Mouse (Mus musculus) forebrain, embryonic 16.5 days (tissue): ENCODE results near the gene C2cd5. TPM values are rescaled to one million over a fixed set of nuclear protein-coding genes. Genes with fewer than 3 reads are reported as not detected.
"Not testable (repeated sequence)": the region's sequence is repeated elsewhere in the genome, so short reads cannot be mapped to it uniquely, and the experiment has no call there.

Source experiments
- ATAC-seq: fragments of 200-750 bp; cut with Nextera tagmentation; 2 replicates; pipeline ENCODE4 v1.8.0; 2017; ENCODE audit warnings: mild to moderate bottlenecking, moderate library complexity
- H3K27ac ChIP-seq: fragments of 300-500 bp; sonication (generic); 2 replicates; pipeline ENCODE4 v1.5.1; 2014; ENCODE audit warnings: low read length, control low read depth
- H3K27me3 ChIP-seq: fragments of 300-500 bp; sonication (generic); replicated peaks from 2 replicates; pipeline ENCODE4 v1.6.1; 2014; ENCODE audit warnings: low read length; ENCODE audit not compliant: control insufficient read depth, insufficient read depth
- H3K36me3 ChIP-seq: fragments of 300-500 bp; sonication (generic); 2 replicates; pipeline ENCODE4 v1.6.1; 2014; ENCODE audit not compliant: control insufficient read depth, insufficient read depth
- H3K4me1 ChIP-seq: fragments of 300-500 bp; sonication (generic); replicated peaks from 2 replicates; pipeline ENCODE4 v1.6.1; 2014; ENCODE audit warnings: low read length; ENCODE audit not compliant: control insufficient read depth, insufficient read depth
- H3K4me2 ChIP-seq: fragments of 300-500 bp; sonication (generic); 2 replicates; pipeline ENCODE4 v1.6.1; 2014; ENCODE audit warnings: mild to moderate bottlenecking, low read length, control low read depth
- H3K4me3 ChIP-seq: fragments of 300-500 bp; sonication (generic); replicated peaks from 2 replicates; pipeline ENCODE4 v1.5.1; 2014; ENCODE audit warnings: mild to moderate bottlenecking, low read length, control low read depth
- H3K9ac ChIP-seq: fragments of 300-500 bp; sonication (generic); replicated peaks from 2 replicates; pipeline ENCODE4 v1.6.1; 2014; ENCODE audit warnings: low read depth, low read length, control low read depth
- H3K9me3 ChIP-seq: fragments of 300-500 bp; sonication (generic); 2 replicates; pipeline ENCODE4 v1.6.1; 2016; ENCODE audit warnings: low read length; ENCODE audit not compliant: control insufficient read depth
- WGBS: fragments of 180-500 bp; shearing (Covaris S2); extraction: QIAGEN DNeasy Blood & Tissue Kit; methylation state at CpG from one replicate; pipeline ENCODE4 v1.1.7; 2014; 5-methylcytosine and 5-hydroxymethylcytosine counted together
- polyA plus RNA-seq: library from polyadenylated mRNA; unstranded; fragments of >200 nt; fragmentation: Nextera tagmentation; extraction: Ambion mirVana; gene quantifications from 2 replicates; pipeline ENCODE4 v1.2.1, GENCODE M21; 2015

Gene C2cd5
- polyA plus RNA-seq, 1 experiment from 2014 or later = 53.4 TPM

DNA sequence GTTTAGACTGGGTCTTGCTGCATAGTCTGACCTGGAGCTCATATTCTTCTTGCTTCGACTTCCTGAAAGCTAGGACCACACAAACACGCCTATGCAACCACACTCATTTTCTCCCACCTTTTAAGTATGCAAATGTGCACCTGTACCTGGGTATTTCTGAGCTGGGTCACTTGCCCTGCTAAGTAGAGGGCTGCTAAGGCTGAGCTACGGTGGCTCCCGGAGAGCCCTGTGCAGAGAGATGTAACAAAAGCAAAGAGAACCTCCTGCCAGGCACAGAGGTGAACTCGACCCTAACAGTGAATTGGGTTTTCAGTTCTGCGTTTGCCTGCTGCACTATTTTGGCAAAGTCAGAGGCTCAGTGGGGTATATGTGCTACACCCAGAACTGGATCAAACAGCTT lies 112.3 kb downstream of the C2cd5 start:
- H3K9ac ChIP-seq = no peak overlapping the region
- H3K27ac ChIP-seq = no peak overlapping the region
- H3K4me1 ChIP-seq = no peaks in the 10 kb centered on the region
- 68% methylated on average over 6 of the region's 6 CpGs for WGBS
- peaks cover 6% of the 10 kb centered on the region; the same call in 1 of the 2 replicates for H3K27me3 ChIP-seq
- no peak overlapping the region for H3K4me2 ChIP-seq
- H3K9me3 ChIP-seq = no peaks in the 10 kb centered on the region
- ATAC-seq = no peak
- H3K4me3 ChIP-seq = no peak overlapping the region
- no peaks in the 10 kb centered on the region for H3K36me3 ChIP-seq

DNA sequence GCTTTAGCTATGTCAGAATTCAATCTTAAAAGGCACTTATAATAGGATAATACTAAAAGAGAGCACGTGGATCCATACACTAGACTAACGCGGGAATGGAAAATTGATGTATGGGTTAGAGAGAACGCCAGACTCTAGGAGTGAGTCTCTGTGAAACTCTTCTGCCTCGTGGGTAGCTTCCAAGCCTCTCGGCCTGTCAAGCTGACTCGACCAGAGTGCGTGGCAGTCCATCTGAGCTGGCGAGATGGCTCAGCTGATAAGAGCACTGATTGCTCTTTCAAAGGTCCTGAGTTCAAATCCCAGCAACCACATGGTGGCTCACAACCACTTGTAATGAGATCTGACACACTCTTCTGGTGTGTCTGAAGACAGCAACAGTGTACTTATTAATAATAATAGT lies 113.2 kb downstream of the C2cd5 start:
- not testable (repeated sequence) for H3K4me2 ChIP-seq, H3K27ac ChIP-seq, H3K4me3 ChIP-seq, H3K27me3 ChIP-seq, H3K9me3 ChIP-seq, H3K4me1 ChIP-seq, ATAC-seq, H3K9ac ChIP-seq, H3K36me3 ChIP-seq
- WGBS = 92% methylated on average over 9 of the region's 9 CpGs

DNA sequence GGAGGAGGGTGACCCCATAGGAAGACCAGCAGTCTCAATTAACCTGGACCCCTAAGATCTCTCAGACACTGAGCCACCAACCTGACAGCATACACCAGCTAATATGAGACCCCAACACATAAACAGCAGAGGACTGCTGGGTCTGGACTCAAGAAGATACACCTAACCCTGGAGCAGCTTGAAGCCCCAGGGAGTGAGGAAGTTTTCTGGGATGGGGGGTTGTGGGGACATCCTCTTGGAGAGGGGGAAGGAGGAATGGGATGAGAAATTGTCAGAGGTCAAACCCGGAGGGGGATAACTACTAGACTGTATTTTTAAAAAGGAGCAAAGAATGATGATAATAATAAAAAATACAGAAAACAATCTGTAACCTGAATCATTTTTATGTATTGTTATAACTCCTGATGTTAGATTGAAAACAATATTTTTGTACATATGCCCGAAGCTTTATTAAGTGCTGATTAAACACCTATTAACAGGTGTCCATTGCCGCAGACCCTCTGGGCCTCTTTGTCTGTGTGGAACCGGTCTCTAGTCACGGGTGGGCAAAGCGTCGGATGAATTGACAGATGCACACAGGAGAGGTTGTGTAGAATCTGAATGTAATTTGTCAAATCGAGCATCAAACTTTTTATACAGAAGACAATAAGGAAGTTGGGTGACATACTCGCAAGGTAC lies 114.2 kb downstream of the C2cd5 start:
- not testable (repeated sequence) for H3K27me3 ChIP-seq, H3K36me3 ChIP-seq, H3K4me3 ChIP-seq, H3K9ac ChIP-seq, H3K27ac ChIP-seq, H3K4me1 ChIP-seq, H3K9me3 ChIP-seq, ATAC-seq, H3K4me2 ChIP-seq
- WGBS = 89% methylated on average over 9 of the region's 9 CpGs

DNA sequence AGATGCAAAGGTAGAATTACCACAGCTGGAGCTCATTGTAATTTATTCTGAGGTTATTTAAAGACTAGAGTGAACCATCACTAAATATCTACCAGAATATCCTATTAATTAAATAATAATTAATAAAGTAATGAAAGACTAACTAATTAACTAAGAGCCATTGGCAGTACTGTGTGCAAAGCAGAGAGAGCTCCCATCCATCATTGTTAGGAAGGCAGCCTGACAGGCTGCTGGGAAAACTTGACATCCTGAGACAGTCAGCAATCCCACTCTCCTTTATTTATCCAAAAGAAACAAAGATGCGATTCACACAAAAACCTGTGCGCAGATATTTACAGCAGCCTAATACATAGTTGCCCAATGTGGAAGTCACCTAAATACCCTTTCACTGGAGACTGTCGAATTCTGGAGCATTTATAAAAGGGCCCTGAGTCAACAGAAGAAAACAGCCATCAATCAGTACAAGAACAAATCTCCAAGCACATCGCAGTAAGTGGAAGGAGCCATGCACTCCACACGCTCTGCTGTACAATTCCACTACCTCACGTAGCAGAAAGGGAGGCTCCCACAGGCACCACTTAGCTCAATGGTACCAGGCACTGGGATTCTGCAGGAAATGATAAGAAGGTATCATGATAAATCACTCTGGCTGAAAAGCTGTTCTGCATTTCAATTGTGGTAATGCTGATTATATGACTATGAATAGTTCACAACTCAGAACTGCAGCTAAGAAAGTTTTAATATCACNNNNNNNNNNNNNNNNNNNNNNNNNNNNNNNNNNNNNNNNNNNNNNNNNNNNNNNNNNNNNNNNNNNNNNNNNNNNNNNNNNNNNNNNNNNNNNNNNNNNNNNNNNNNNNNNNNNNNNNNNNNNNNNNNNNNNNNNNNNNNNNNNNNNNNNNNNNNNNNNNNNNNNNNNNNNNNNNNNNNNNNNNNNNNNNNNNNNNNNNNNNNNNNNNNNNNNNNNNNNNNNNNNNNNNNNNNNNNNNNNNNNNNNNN lies 120.0 kb downstream of the C2cd5 start:
- ATAC-seq = peak; percentile 43
- Histone ChIP-seq H3K36me3 (no peaks in the 10 kb centered on the region), H3K27ac (no peak overlapping the region), H3K4me3 (no peak overlapping the region), H3K4me1 (no peaks in the 10 kb centered on the region), H3K9me3 (no peaks in the 10 kb centered on the region), H3K4me2 (no peak overlapping the region), H3K27me3 (no peaks in the 10 kb centered on the region), H3K9ac (no peak overlapping the region)
- 42% methylated on average over 6 of the region's 6 CpGs for WGBS

DNA sequence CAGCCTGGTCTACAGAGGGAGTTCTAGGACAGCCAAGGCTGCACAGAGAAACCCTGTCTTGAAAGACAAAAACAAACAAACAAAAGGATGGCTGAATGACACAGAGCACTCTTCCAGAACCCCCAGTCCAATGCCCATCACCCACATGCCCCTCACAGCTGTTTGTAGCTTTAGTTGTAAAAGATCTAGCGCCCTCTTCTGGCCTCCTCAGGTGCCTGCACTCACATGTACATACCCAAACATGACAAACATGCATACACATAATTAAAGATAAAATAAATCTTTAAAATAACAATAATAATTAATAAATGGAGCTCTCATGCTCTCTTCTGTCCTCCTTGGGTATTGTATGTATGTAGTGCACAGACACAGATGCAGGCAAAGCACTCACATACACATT lies 122.7 kb downstream of the C2cd5 start:
- H3K4me2 ChIP-seq = no peak overlapping the region
- H3K36me3 ChIP-seq = no peaks in the 10 kb centered on the region
- no peaks in the 10 kb centered on the region for H3K27me3 ChIP-seq
- H3K27ac ChIP-seq = no peak overlapping the region
- H3K4me3 ChIP-seq = no peak overlapping the region
- no peaks in the 10 kb centered on the region for H3K4me1 ChIP-seq
- H3K9ac ChIP-seq = no peak overlapping the region
- WGBS = 43% methylated on average over 1 of the region's 1 CpGs
- no peaks in the 10 kb centered on the region for H3K9me3 ChIP-seq
- no peak for ATAC-seq

DNA sequence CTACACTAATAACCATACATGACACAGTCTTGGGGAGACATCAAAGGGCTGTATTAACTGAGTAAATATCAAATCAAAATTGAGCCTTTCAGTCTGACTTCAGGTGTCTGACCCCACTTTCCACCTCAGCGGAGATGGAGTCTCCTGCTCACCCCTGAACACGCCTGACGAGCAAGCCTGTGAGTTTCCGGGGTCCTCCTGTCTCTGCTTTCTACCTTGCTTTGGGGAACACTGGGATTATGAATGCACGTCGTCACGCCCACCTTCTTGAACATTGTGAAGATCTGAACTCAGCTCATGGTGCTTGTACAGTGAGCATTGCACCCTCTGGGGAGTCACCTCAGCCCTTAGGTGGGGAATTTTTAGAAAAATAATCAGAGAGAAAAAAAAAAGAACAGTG lies 126.7 kb downstream of the C2cd5 start:
- H3K36me3 ChIP-seq = no peaks in the 10 kb centered on the region
- no peak overlapping the region for H3K9ac ChIP-seq
- no peaks in the 10 kb centered on the region for H3K27me3 ChIP-seq
- H3K4me3 ChIP-seq = no peak overlapping the region
- no peaks in the 10 kb centered on the region for H3K9me3 ChIP-seq
- no peak overlapping the region for H3K4me2 ChIP-seq
- 93% methylated on average over 7 of the region's 7 CpGs for WGBS
- no peak for ATAC-seq
- H3K4me1 ChIP-seq = no peaks in the 10 kb centered on the region
- H3K27ac ChIP-seq = no peak overlapping the region

DNA sequence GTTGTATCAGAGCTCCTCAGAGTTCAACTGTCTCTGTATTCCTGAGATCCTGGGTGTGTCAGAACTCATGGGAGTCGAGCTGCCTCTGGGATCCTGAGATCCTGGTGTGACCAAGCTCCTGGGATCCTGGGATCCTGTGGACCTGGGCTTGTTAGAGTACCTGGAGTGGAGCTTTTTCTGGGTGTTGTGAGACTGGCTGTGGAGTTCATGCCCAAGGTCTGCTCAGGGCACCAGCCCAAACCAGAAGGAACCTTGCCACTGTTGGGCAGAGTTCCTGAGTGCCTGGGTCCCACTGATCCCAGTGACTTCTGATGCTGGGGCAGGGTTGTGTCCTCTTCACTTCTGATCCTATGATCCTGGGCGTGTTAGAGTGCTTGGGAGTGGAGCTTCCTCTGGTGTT lies 127.7 kb downstream of the C2cd5 start:
- Histone ChIP-seq H3K36me3 (no peaks in the 10 kb centered on the region), H3K27me3 (no peaks in the 10 kb centered on the region), H3K4me1 (no peaks in the 10 kb centered on the region), H3K4me3 (no peak overlapping the region), H3K9ac (no peak overlapping the region), H3K4me2 (no peak overlapping the region), H3K9me3 (no peaks in the 10 kb centered on the region), H3K27ac (no peak overlapping the region)
- WGBS = 60% methylated on average over 2 of the region's 2 CpGs
- no peak for ATAC-seq

DNA sequence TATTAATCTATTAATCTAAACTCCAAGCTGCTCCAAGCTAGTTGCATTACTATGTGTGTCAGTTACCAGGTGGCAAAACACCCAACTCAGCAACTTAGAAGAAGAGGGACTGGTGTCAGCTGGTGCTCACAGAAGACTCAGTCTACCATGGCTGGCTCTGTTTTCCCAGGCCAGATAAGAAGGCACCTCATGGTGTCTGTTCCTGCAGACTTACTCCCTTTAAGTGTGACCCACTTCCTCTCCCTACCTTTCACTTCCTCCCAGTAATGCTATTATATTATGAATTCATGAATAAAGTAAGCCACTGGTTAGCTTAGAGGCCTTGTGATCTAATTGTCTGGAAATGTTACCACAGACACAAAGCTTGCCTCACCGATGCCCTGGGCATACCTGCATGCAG lies 132.5 kb downstream of the C2cd5 start:
- WGBS = 94% methylated on average over 1 of the region's 1 CpGs
- H3K4me3 ChIP-seq = no peak overlapping the region
- H3K36me3 ChIP-seq = no peaks in the 10 kb centered on the region
- H3K9me3 ChIP-seq = no peaks in the 10 kb centered on the region
- no peak overlapping the region for H3K9ac ChIP-seq
- no peak overlapping the region for H3K27ac ChIP-seq
- no peaks in the 10 kb centered on the region for H3K27me3 ChIP-seq
- ATAC-seq = no peak
- H3K4me2 ChIP-seq = no peak overlapping the region
- peaks cover 10% of the 10 kb centered on the region for H3K4me1 ChIP-seq

DNA sequence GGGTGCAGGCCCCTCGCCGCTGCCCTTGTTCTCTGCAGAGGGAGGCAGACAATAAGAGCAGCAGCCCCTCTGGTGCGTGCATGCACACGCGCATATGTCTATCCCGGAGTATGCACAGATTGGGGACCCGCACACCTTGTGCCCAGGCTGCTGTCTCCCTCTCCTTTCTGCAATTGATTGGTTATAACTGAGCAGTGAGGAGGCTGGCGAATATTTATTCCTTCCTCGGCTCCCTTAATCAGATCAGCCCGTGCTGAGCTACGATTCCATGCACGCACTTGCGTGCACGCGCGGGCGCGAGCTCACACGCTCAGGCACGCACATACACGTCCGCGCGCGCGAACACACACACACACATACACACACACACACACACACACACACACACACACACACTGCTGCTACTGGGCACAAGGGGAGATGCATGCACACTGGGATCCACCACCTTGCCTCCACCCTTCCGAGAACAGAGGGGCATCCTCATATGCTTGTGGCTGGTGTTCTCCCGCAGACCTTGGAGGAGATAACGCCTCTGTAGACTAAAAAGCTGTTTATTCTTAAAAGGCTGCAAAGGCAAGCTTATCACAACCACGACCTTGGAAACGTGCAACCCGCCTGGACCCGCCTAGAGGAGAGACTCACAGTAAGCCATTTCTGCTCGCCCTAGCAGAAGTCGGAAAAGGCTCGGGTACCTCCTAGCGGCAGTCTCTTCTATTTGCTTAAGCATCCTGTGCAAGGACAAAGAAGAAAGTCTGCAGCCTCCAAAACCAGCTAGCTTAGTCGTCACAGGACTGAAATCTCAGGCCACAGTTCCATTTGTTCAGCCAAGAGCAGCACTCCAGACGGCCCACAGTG lies 135.2 kb downstream of the C2cd5 start:
- Histone ChIP-seq H3K36me3 (no peaks in the 10 kb centered on the region), H3K9ac (peak overlapping the region; percentile 94), H3K27me3 (no peaks in the 10 kb centered on the region), H3K4me1 (peaks cover 21% of the 10 kb centered on the region), H3K27ac (peak overlapping the region; percentile 99), H3K9me3 (no peaks in the 10 kb centered on the region), H3K4me3 (peak overlapping the region; percentile 83), H3K4me2 (peak overlapping the region; percentile 63)
- under 1% methylated on average over 39 of the region's 39 CpGs for WGBS
- peak; percentile 92 for ATAC-seq
